Mouse (Mus musculus) ES-E14 (cell line): Measurements from ENCODE around the gene Gm42791. TPM values are rescaled to one million over a fixed set of nuclear protein-coding genes. Genes with fewer than 3 reads are reported as not detected.

ENCODE experiments used
- DNase-seq: peaks from one replicate; pipeline ENCODE4 v3.0.0-alpha.2; 2013; ENCODE audit warnings: low read depth, low spot score
- H3K27ac ChIP-seq: 2 replicates; pipeline ENCODE4 v1.5.1; 2012; ENCODE audit warnings: low read depth, mild to moderate bottlenecking, low read length, moderate library complexity, mixed read lengths; ENCODE audit not compliant: poor library complexity, insufficient read depth, severe bottlenecking
- H3K36me3 ChIP-seq: 2 replicates; pipeline ENCODE4 v1.6.1; 2012; ENCODE audit warnings: mild to moderate bottlenecking, low read length, moderate library complexity, mixed read lengths; ENCODE audit not compliant: control insufficient read depth, poor library complexity, insufficient read depth, severe bottlenecking
- H3K4me1 ChIP-seq, 2 experiments: fragments of 150-350 bp in 1 of 2; sonication (generic) in 1 of 2; 2 replicates each; pipeline ENCODE4 v1.6.1; 2012; ENCODE audit warnings: low read length in 2 of 2, mild to moderate bottlenecking in 1 of 2, mixed read lengths in 1 of 2; ENCODE audit not compliant: control insufficient read depth in 2 of 2, insufficient read depth in 2 of 2, poor library complexity in 1 of 2
- H3K4me3 ChIP-seq, 2 experiments: fragments of 150-350 bp in 1 of 2; sonication (generic) in 1 of 2; 2 replicates each; pipeline ENCODE4 v1.5.1; 2012; ENCODE audit warnings: low read length in 2 of 2, low read depth in 1 of 2, mild to moderate bottlenecking in 1 of 2, mixed read lengths in 1 of 2; ENCODE audit not compliant: insufficient read depth in 1 of 2, poor library complexity in 1 of 2, severe bottlenecking in 1 of 2
- H3K9ac ChIP-seq: 2 replicates; pipeline ENCODE4 v1.6.1; 2012; ENCODE audit warnings: low read depth, mild to moderate bottlenecking, low read length, mixed read lengths; ENCODE audit not compliant: poor library complexity, insufficient read depth, severe bottlenecking
- H3K9me3 ChIP-seq: fragments of 150-350 bp; sonication (generic); 2 replicates; pipeline ENCODE4 v1.6.1; 2012; ENCODE audit warnings: low read depth, mild to moderate bottlenecking, low read length; ENCODE audit not compliant: control insufficient read depth, insufficient read depth
- CHD2 ChIP-seq: IDR thresholded peaks from 2 replicates; pipeline ENCODE4 v1.6.1; 2014; ENCODE audit warnings: mild to moderate bottlenecking, low read depth, low read length, inconsistent platforms
- HCFC1 ChIP-seq: IDR thresholded peaks from 2 replicates; pipeline ENCODE4 v1.6.1; 2012; ENCODE audit warnings: low read length, inconsistent platforms, borderline replicate concordance; ENCODE audit not compliant: insufficient read depth
- MAFK ChIP-seq: IDR thresholded peaks from 2 replicates; pipeline ENCODE4 v1.6.1; 2014; ENCODE audit warnings: mild to moderate bottlenecking, low read depth, low read length, inconsistent platforms; ENCODE audit not compliant: insufficient read depth
- ZC3H11A ChIP-seq: IDR thresholded peaks from 2 replicates; pipeline ENCODE4 v1.6.1; 2012; ENCODE audit warnings: low read depth, mild to moderate bottlenecking, inconsistent platforms, low read length, borderline replicate concordance
- ZNF384 ChIP-seq: IDR thresholded peaks from 2 replicates; pipeline ENCODE4 v1.6.1; 2012; ENCODE audit warnings: low read depth, low read length, inconsistent platforms
- in situ Hi-C, 2 experiments: fragments of 600-800 bp; cut with MboI; formaldehyde crosslinking; loops; one replicate each; pipeline ENCODE4 v1.15.1; 2025; ENCODE audit warnings: low sequenced_read_pairs in 2 of 2, inconsistent platforms in 1 of 2; ENCODE audit not compliant: unreplicated experiment in 2 of 2
- total RNA-seq: library from RNA; depleted of rRNA; stranded (reverse); fragments of 300-350 nt; gene quantifications from 2 replicates; pipeline ENCODE4 v1.2.3, GENCODE M21; 2012

The Gm42791 gene
- total RNA-seq, 1 experiment = not detected

- H3K4me3 ChIP-seq = no peak overlapping the region
- no peak for TF ChIP-seq MAFK
- no peak for TF ChIP-seq CHD2
- TF ChIP-seq ZC3H11A = no peak
- TF ChIP-seq ZNF384 = no peak
- TF ChIP-seq HCFC1 = no peak
These were observed 22.9 kb upstream of the Gm42791 start for GRCm38 (mm10) chr5:149017666-149018415.

GRCm38 (mm10) chr5:149017181-149017580 lies 22.2 kb upstream of the Gm42791 start:
- Histone ChIP-seq H3K27ac (no peak overlapping the region), H3K9me3 (no peaks in the 10 kb centered on the region), H3K4me3 (no peak overlapping the region), H3K9ac (no peak overlapping the region), H3K4me1 (peaks cover 2 to 10% of the 10 kb centered on the region in 2 experiments; a peak in 3 of 4 replicates), H3K36me3 (no peaks in the 10 kb centered on the region)
- TF ChIP-seq MAFK (no peak), ZNF384 (no peak), ZC3H11A (no peak), HCFC1 (no peak), CHD2 (no peak)
- no peak for DNase-seq
- in situ Hi-C loops = no loop called here

More at GRCm38 (mm10) chr5:149017666-149018415, 22.9 kb upstream of the Gm42791 start:
- Histone ChIP-seq H3K9me3 (no peaks in the 10 kb centered on the region), H3K36me3 (no peaks in the 10 kb centered on the region), H3K4me1 (peaks cover 2 to 10% of the 10 kb centered on the region in 2 experiments; a peak in 3 of 4 replicates), H3K9ac (no peak overlapping the region), H3K27ac (no peak overlapping the region)
- no peak for DNase-seq
- in situ Hi-C loops = no loop called here

- Histone ChIP-seq H3K4me1 (peaks cover 2 to 10% of the 10 kb centered on the region in 2 experiments; a peak in 3 of 4 replicates), H3K4me3 (0 out of 4 replicates have a peak overlapping the region, but pooled peaks of 1 of the 2 experiments have one; percentile 65), H3K9me3 (no peaks in the 10 kb centered on the region), H3K36me3 (no peaks in the 10 kb centered on the region), H3K9ac (no peak overlapping the region), H3K27ac (no peak overlapping the region)
- in situ Hi-C loops = no loop called here
- TF ChIP-seq ZC3H11A (no peak), MAFK (no peak), ZNF384 (no peak), CHD2 (no peak), HCFC1 (no peak)
- DNase-seq = no peak
These were observed 21.3 kb upstream of the Gm42791 start for GRCm38 (mm10) chr5:149016261-149016660.

- H3K9me3 ChIP-seq = no peaks in the 10 kb centered on the region
- in situ Hi-C loops = no loop called here
- H3K9ac ChIP-seq = peak overlapping the region; percentile 55
- H3K36me3 ChIP-seq = no peaks in the 10 kb centered on the region
- H3K4me3 ChIP-seq = peak overlapping the region; percentile 56 to 65
- H3K27ac ChIP-seq = no peak overlapping the region
- TF ChIP-seq MAFK (0 out of 2 replicates have a peak, but pooled peaks have one; percentile 15), ZC3H11A (no peak), ZNF384 (peak; percentile 76; the same call in 1 of the 2 replicates), CHD2 (no peak), HCFC1 (no peak)
- peaks cover 2 to 10% of the 10 kb centered on the region in 2 experiments; a peak in 3 of 4 replicates for H3K4me1 ChIP-seq
- DNase-seq = no peak
These were observed 20.6 kb upstream of the Gm42791 start for GRCm38 (mm10) chr5:149015335-149016201.
